Mouse (Mus musculus): Measurements from ENCODE around the gene Unc45a. TPM values are rescaled to one million over a fixed set of nuclear protein-coding genes. Genes with fewer than 3 reads are reported as not detected.

Unc45a gene
- 41.4 and 45.2 TPM in 2 replicates for polyA plus RNA-seq (2015; fragmentation: Nextera tagmentation; extraction: Ambion mirVana)

DNA sequence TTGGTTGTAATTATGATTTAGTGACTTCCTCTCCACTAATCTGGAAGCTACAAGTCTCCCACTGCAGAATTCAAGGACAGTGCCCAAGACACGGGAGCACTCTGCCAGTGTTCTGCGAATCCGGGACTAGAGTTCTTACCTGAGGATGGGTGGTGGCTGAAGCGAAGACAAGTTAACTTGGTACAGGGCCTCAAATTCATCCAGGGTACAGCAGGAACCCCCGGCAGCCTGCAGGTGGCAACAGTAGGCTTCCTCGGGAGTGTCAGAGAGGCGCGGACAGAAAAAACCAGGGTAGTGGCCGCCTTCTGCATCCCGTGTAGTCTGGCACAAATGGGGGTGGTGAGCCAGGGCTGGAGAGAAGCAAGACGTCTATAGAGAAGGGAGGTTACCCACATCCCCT is at the start of gene Unc45a:
Unc45a (minus strand) TSS at position 213 of the 400 bp plus-strand sequence.

DNA sequence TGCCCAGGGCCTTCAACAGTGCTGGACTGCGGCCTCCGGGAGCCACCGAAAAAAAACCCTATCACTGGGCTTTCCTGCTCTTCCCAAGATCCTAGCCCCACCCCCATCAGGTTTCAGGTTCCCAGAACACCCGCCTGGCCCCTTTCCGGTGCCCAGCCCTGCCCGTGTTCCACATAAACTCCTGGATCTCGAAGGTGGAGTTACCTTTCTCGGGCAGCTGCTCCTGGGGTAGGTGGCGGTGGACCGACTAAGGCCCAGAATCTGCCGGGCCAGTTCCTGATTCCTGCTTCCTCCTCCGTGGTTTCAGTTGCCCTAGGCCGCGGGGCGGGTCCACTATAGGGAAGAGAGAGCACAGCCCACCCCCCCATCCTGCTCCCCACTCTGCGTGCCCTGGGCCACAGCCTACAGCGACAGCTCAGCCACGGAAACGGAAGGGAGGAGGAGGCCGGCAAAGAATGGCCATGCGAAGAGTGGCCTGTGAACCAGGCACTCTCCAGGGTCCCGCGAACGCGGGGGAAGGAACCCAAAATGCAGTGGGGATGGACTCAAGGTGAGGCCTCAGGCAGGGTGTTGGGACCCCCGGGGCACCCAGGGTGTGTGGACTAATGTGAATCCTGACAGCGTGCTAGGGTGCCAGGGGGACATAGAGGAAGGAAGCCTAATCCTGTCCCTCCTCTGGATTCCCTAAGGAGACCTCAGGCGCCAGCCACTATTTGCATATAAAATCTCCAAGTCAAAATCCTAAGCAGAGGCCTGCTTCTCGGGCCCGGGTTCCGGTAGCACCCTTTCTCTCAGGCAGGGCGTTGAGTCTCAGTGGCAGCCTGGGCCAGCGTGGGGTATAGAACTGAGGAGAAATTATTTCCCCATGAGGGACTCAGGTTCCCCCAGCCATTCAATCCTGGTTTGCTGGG is 47.1 kb upstream of the Unc45a start, which contains the start of gene Fes:
Fes (minus strand) TSS at position 314 of the 911 bp plus-strand sequence.

DNA sequence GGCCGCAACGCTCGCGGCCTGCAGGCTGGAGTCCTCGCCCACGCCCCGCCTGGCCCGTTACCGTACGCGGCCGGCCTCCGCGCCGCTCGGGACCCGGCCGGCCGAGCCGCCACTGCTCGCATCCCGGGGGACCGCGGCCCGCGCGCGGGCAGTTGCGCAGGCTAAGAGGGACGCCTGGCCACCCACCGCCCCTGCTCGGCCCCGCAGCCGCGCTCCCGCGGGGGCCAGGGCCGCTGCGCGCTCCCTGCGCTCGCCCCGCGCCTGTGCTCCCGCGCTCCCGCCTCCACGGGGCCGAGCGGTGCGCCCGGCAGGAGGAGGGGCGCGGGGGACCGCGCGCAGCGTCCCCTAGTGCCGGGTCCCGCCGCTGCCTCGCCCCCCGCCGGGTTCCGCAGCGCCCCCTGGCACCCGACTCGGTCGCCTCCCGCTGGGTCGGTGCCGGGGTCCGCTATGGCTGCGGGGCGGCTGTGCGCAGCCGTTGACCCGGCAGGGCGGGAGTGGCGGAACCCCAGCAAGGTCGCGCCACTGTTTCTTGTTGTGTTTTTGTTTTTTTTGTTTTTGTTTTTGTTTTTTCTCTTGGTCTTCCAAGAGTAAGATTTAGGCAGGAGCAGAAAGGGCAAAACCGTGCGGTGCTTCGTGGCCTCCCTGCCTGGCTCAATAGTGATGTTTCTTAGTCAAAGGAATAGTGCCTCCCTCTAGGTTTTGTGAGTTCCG is 30.4 kb upstream of the Unc45a start, which contains the start of gene Man2a2:
Man2a2 (minus strand) TSS at position 335 of the 711 bp plus-strand sequence.

DNA sequence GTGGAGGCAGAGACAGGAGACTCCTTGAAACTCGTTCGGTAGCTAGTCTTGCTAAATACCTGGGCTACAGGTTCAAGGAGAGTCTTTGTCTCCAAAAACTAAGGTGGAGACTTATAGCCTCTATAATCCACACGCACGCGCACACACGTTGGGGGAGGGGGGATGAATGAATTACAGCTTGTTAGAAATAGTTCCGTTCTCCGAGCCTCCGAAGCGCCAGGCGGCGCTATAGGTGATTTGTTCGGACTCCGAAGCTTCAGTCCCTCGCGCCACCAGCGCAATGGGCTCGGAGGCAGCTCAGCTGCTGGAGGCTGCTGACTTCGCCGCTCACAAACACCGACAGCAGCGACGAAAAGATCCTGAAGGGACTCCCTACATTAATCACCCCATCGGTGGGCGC is 2.1 kb upstream of the Unc45a start, which contains the start of gene Hddc3:
Hddc3 (plus strand) TSS at position 247 of the 400 bp plus-strand sequence.

DNA sequence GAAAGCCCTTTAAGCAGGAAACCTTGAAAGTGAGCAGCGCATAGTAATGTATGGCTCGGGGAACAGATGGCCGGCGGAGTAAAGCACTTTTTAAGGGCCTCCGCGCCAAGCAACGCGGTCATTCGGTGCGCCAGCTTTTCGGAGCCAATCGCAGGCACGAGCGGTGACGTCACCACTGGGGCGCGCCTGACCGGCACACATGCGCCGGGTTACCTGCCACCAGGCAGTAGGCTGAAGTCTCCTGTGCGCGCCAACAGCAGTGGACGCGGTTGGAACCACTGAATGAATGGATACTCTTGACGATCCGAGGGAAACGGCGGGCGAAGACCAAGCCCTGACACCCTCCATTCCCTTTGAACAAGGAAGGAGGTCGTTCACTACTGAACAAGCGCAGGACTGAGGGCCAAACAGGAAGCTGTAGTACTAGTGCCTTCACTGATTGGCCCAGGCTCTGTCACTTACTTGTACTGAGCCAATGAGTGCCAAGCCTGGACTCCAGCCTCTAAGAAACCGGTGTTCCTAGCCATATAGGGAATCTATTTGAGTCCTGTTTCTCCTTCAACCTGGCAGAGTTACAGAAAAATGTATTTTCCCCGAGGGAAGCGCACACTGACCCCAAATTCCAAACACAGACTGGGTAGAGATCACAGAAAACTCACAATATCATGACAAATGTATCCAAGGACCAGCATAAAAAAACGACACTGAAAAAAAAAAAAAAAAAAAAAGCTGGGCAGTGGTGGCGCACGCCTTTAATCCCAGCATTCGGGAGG is 16.6 kb downstream of the Unc45a start, which contains the start of gene Rccd1:
Rccd1 (minus strand) TSS at position 412 of the 773 bp plus-strand sequence.

DNA sequence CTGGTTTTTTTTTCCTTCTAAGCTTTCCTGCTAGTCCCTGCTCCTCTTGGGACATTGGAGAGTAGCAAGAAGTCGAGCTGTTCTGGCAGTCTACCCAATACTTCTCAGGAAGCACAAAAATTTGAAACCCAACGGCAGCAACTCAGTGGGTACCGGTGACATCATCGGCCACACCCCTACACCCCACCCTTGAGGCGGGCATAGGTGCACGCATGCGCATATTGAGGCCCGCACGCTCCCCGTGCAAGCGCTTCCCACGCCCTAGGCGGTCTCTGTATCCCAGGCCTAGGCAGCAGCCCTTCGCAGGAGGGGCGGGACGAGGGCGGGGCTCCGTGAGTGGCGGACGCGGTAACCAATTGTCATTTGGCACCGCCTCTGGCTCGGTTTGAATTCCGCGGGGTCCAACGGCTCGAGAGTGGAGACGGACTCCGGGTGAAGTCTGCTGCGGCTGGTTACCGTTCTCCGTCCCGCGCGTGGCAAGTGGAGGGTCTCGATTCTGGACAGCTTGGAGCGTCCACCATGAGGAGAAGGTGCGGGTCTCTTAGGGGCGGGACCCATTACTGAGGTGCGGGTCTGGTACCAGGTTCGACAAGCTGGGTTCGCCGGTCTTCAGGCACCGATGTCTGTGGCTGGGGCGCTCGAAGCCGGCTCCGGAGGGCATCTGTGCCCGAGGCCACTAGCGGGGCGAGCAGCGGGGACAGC is 46.6 kb downstream of the Unc45a start, which contains the start of gene Prc1:
Prc1 (plus strand) TSS at position 389 of the 702 bp plus-strand sequence.

Other genes starting within 250 kb of the Unc45a start
- gene Idh2, start 225.6 kb downstream of the Unc45a start, polyA plus RNA-seq (2015; fragmentation: Nextera tagmentation; extraction: Ambion mirVana): 138 and 150 TPM in 2 replicates
- 27.4 and 30.5 TPM in 2 replicates for gene Sema4b, start 154.2 kb downstream of the Unc45a start, polyA plus RNA-seq (2015; fragmentation: Nextera tagmentation; extraction: Ambion mirVana)
- 52.4 and 60.6 TPM in 2 replicates for gene Cib1, start 108.2 kb downstream of the Unc45a start, polyA plus RNA-seq (2015; fragmentation: Nextera tagmentation; extraction: Ambion mirVana)
- 3.7 and 3.8 TPM in 2 replicates for gene Gdpgp1, start 108.1 kb downstream of the Unc45a start, polyA plus RNA-seq (2015; fragmentation: Nextera tagmentation; extraction: Ambion mirVana)
- gene Ttll13, start 94.6 kb downstream of the Unc45a start, polyA plus RNA-seq (2015; fragmentation: Nextera tagmentation; extraction: Ambion mirVana): 3.4 and 4.0 TPM in 2 replicates
- gene Ngrn, start 79.8 kb downstream of the Unc45a start, polyA plus RNA-seq (2015; fragmentation: Nextera tagmentation; extraction: Ambion mirVana): 68.1 and 72.3 TPM in 2 replicates
- 13.5 and 17.8 TPM in 2 replicates for gene Vps33b, start 71.4 kb downstream of the Unc45a start, polyA plus RNA-seq (2015; fragmentation: Nextera tagmentation; extraction: Ambion mirVana)
- gene Prc1, start 46.6 kb downstream of the Unc45a start, polyA plus RNA-seq (2015; fragmentation: Nextera tagmentation; extraction: Ambion mirVana): 21.9 and 23.5 TPM in 2 replicates
- 8.0 and 12.1 TPM in 2 replicates for gene Rccd1, start 16.6 kb downstream of the Unc45a start, polyA plus RNA-seq (2015; fragmentation: Nextera tagmentation; extraction: Ambion mirVana)
- 18.0 and 18.5 TPM in 2 replicates for gene Hddc3, start 2.1 kb upstream of the Unc45a start, polyA plus RNA-seq (2015; fragmentation: Nextera tagmentation; extraction: Ambion mirVana)
- gene Man2a2, start 30.4 kb upstream of the Unc45a start, polyA plus RNA-seq (2015; fragmentation: Nextera tagmentation; extraction: Ambion mirVana): 17.2 and 21.7 TPM in 2 replicates
- 2.5 and 5.3 TPM in 2 replicates for gene Fes, start 46.9 kb upstream of the Unc45a start, polyA plus RNA-seq (2015; fragmentation: Nextera tagmentation; extraction: Ambion mirVana)
- gene Furin, start 64.4 kb upstream of the Unc45a start, polyA plus RNA-seq (2015; fragmentation: Nextera tagmentation; extraction: Ambion mirVana): 6.8 and 7.7 TPM in 2 replicates
- gene Blm, start 194.1 kb upstream of the Unc45a start, polyA plus RNA-seq (2015; fragmentation: Nextera tagmentation; extraction: Ambion mirVana): 4.2 and 4.9 TPM in 2 replicates

Data from neural tube, postnatal 0 days (tissue).